Mouse (Mus musculus): Measurements from ENCODE around the gene Styxl1. TPM values are rescaled to one million over a fixed set of nuclear protein-coding genes. Genes with fewer than 3 reads are reported as not detected.

The Styxl1 gene
- polyA plus RNA-seq, 1 experiment from 2014 or later = 0.42 TPM

- peaks cover 25% of the 10 kb centered on the region for H3K36me3 ChIP-seq (ENCODE audit: control insufficient read depth, insufficient read depth, low read length)
- 7% methylated on average over 5 of the region's 5 CpGs for WGBS
- H3K4me3 ChIP-seq (ENCODE audit: control insufficient read depth in 1 of 2, insufficient read depth in 1 of 2, low read depth in 1 of 2, low read length in 2 of 2) = peak overlapping the region; percentile 26 to 56; a peak in 3 of 4 replicates
- H3K9ac ChIP-seq (ENCODE audit: low read length) = peak overlapping the region; percentile 48
- H3K27ac ChIP-seq (replicated peaks in 1 of 2; ENCODE audit: control insufficient read depth in 1 of 2, insufficient read depth in 1 of 2, low read depth in 2 of 2, low read length in 2 of 2) = peak overlapping the region; percentile 26 to 53
- no peaks in the 10 kb centered on the region for H3K27me3 ChIP-seq (ENCODE audit: control insufficient read depth, insufficient read depth, low read length)
- ATAC-seq (ENCODE audit: insufficient number of reproducible peaks, insufficient read depth, low FRiP score, low read depth) = no peak
- H3K9me3 ChIP-seq (ENCODE audit: control insufficient read depth, low read length) = no peaks in the 10 kb centered on the region
- peaks cover 5 to 11% of the 10 kb centered on the region in 2 experiments for H3K4me1 ChIP-seq (ENCODE audit: control insufficient read depth in 2 of 2, insufficient read depth in 2 of 2, low read length in 2 of 2)
- H3K4me2 ChIP-seq (ENCODE audit: low read length) = peak overlapping the region; percentile 50
Measured at GRCm38 (mm10) chr5:135794859-135795181, 16.6 kb upstream of the Styxl1 start.

- H3K36me3 ChIP-seq (ENCODE audit: control insufficient read depth, insufficient read depth, low read length) = peaks cover 31% of the 10 kb centered on the region
- peak overlapping the region; percentile 53 to 74 for H3K27ac ChIP-seq (replicated peaks in 1 of 2; ENCODE audit: control insufficient read depth in 1 of 2, insufficient read depth in 1 of 2, low read depth in 2 of 2, low read length in 2 of 2)
- H3K4me1 ChIP-seq (ENCODE audit: control insufficient read depth in 2 of 2, insufficient read depth in 2 of 2, low read length in 2 of 2) = peaks cover 5 to 11% of the 10 kb centered on the region in 2 experiments
- peak overlapping the region; percentile 50 for H3K4me2 ChIP-seq (ENCODE audit: low read length)
- H3K4me3 ChIP-seq (ENCODE audit: control insufficient read depth in 1 of 2, insufficient read depth in 1 of 2, low read depth in 1 of 2, low read length in 2 of 2) = peak overlapping the region; percentile 26 to 56
- H3K9me3 ChIP-seq (ENCODE audit: control insufficient read depth, low read length) = no peaks in the 10 kb centered on the region
- 8% methylated on average over 20 of the region's 20 CpGs for WGBS
- H3K27me3 ChIP-seq (ENCODE audit: control insufficient read depth, insufficient read depth, low read length) = no peaks in the 10 kb centered on the region
- peak overlapping the region; percentile 62 for H3K9ac ChIP-seq (ENCODE audit: low read length)
- ATAC-seq (ENCODE audit: insufficient number of reproducible peaks, insufficient read depth, low FRiP score, low read depth) = peak; percentile 78
Measured at GRCm38 (mm10) chr5:135793996-135794858, 16.0 kb upstream of the Styxl1 start.

- Histone ChIP-seq H3K36me3 (ENCODE audit: control insufficient read depth, insufficient read depth, low read length) (peaks cover 72% of the 10 kb centered on the region), H3K4me2 (ENCODE audit: low read length) (no peak overlapping the region), H3K9me3 (ENCODE audit: control insufficient read depth, low read length) (no peaks in the 10 kb centered on the region), H3K4me3 (ENCODE audit: control insufficient read depth in 1 of 2, insufficient read depth in 1 of 2, low read depth in 1 of 2, low read length in 2 of 2) (no peak overlapping the region), H3K4me1 (ENCODE audit: control insufficient read depth in 2 of 2, insufficient read depth in 2 of 2, low read length in 2 of 2) (peaks cover 7 to 17% of the 10 kb centered on the region in 2 experiments), H3K9ac (ENCODE audit: low read length) (no peak overlapping the region), H3K27ac (replicated peaks in 1 of 2; ENCODE audit: control insufficient read depth in 1 of 2, insufficient read depth in 1 of 2, low read depth in 2 of 2, low read length in 2 of 2) (no peak overlapping the region), H3K27me3 (ENCODE audit: control insufficient read depth, insufficient read depth, low read length) (no peaks in the 10 kb centered on the region)
- no peak for ATAC-seq (ENCODE audit: insufficient number of reproducible peaks, insufficient read depth, low FRiP score, low read depth)
- 68% methylated on average over 4 of the region's 4 CpGs for WGBS
Measured at GRCm38 (mm10) chr5:135782901-135783300, 4.7 kb upstream of the Styxl1 start.

- Histone ChIP-seq H3K36me3 (ENCODE audit: control insufficient read depth, insufficient read depth, low read length) (peaks cover 46% of the 10 kb centered on the region), H3K9ac (ENCODE audit: low read length) (peak overlapping the region; percentile 98), H3K4me3 (ENCODE audit: control insufficient read depth in 1 of 2, insufficient read depth in 1 of 2, low read depth in 1 of 2, low read length in 2 of 2) (peak overlapping the region in 1 of 2 experiments; percentile 98; a peak in 2 of 4 replicates), H3K27me3 (ENCODE audit: control insufficient read depth, insufficient read depth, low read length) (no peaks in the 10 kb centered on the region), H3K4me1 (ENCODE audit: control insufficient read depth in 2 of 2, insufficient read depth in 2 of 2, low read length in 2 of 2) (peaks cover 11 to 23% of the 10 kb centered on the region in 2 experiments), H3K4me2 (ENCODE audit: low read length) (peak overlapping the region; percentile 70), H3K9me3 (ENCODE audit: control insufficient read depth, low read length) (no peaks in the 10 kb centered on the region), H3K27ac (replicated peaks in 1 of 2; ENCODE audit: control insufficient read depth in 1 of 2, insufficient read depth in 1 of 2, low read depth in 2 of 2, low read length in 2 of 2) (no peak overlapping the region)
- no peak for ATAC-seq (ENCODE audit: insufficient number of reproducible peaks, insufficient read depth, low FRiP score, low read depth)
- 75% methylated on average over 8 of the region's 8 CpGs for WGBS
Measured at GRCm38 (mm10) chr5:135780331-135780730, 2.1 kb upstream of the Styxl1 start.

DNA sequence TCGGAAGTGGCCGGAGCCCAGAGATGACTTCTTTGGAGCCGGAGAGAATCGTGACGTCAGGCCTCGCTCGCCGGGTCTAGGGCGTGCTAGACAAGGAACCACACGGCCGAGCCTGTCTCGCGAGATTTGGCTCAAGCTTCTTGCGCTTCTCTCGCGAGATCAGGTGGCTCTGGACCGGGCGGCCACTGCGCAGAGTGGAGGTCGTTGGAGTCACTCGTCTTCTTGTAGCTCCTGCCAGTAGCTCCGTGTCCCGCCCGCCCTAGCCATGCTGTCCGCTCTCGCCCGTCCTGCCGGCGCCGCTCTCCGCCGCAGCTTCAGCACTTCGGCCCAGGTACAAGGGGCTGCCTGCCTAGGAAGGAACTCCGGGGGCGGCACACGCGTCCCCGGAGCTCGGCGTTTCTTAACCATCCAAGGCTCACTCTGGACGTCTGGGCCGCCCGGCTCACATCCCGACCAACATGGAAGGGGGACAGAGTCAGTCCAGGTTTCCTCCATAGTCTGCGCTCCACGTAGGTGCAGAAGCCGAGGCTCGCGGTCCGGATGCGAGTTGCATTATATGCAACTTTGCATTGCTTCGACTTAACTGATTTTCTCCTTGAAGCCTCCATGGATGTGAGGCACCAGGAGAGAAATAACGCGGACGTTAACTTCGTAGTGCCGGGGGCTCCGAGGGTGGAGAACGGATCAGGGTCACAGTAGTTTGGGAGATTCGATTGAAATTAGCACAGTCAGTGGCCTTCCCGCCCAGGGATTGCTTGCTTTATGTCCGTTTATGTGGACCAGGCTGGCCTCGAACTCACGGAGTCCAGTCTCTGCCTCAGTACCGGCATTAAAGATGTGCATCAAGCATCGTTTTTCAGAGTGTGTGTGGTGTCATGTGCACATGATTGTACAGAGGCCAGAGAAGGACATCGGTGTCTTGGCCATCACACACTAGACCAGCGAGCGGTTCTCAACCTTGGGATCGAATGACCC, 573 bp upstream of the Styxl1 start, which contains the start of gene Mdh2:
TSS of gene Mdh2 (plus strand) at position 10 of the 975 bp plus-strand sequence.
- peak; percentile 97 for ATAC-seq (ENCODE audit: insufficient number of reproducible peaks, insufficient read depth, low FRiP score, low read depth)

DNA sequence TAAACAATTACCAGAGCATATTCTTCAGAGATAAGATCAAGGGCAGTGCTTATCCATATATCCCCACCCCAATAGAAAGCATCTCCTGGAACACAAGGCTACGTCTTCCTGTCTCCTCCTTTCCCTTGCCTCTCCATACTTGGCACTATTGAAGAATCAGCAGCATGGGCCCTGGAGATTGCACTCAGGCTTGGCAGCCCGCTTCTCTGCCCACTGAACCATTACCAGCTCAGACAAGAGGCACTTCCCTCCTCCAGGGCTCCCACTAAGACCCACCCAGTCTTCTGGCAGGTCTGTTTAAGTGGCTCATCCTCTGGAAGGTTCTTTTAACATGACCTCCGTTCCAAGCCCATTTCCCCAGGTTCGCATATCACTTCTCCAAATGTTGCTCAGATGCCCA, 1.6 kb downstream of the Styxl1 start:
- no peak overlapping the region for H3K9ac ChIP-seq (ENCODE audit: low read length)
- peaks cover 11 to 23% of the 10 kb centered on the region in 2 experiments for H3K4me1 ChIP-seq (ENCODE audit: control insufficient read depth in 2 of 2, insufficient read depth in 2 of 2, low read length in 2 of 2)
- WGBS = 79% methylated on average over 4 of the region's 4 CpGs
- peaks cover 8% of the 10 kb centered on the region for H3K36me3 ChIP-seq (ENCODE audit: control insufficient read depth, insufficient read depth, low read length)
- no peaks in the 10 kb centered on the region for H3K9me3 ChIP-seq (ENCODE audit: control insufficient read depth, low read length)
- no peak overlapping the region for H3K4me3 ChIP-seq (ENCODE audit: control insufficient read depth in 1 of 2, insufficient read depth in 1 of 2, low read depth in 1 of 2, low read length in 2 of 2)
- no peak for ATAC-seq (ENCODE audit: insufficient number of reproducible peaks, insufficient read depth, low FRiP score, low read depth)
- H3K4me2 ChIP-seq (ENCODE audit: low read length) = no peak overlapping the region
- no peaks in the 10 kb centered on the region for H3K27me3 ChIP-seq (ENCODE audit: control insufficient read depth, insufficient read depth, low read length)
- no peak overlapping the region for H3K27ac ChIP-seq (replicated peaks in 1 of 2; ENCODE audit: control insufficient read depth in 1 of 2, insufficient read depth in 1 of 2, low read depth in 2 of 2, low read length in 2 of 2)

More for the DNA sequence above, 573 bp upstream of the Styxl1 start, which contains the start of gene Mdh2:
- peak within 1 kb of the TSS; percentile 97 to 99 for H3K27ac ChIP-seq (replicated peaks in 1 of 2; ENCODE audit: control insufficient read depth in 1 of 2, insufficient read depth in 1 of 2, low read depth in 2 of 2, low read length in 2 of 2)
- peak within 1 kb of the TSS; percentile 91 to 98 for H3K4me3 ChIP-seq (ENCODE audit: control insufficient read depth in 1 of 2, insufficient read depth in 1 of 2, low read depth in 1 of 2, low read length in 2 of 2)
- H3K27me3 ChIP-seq (ENCODE audit: control insufficient read depth, insufficient read depth, low read length) = no peaks in the 10 kb centered on the region
- WGBS = under 1% methylated on average over 70 of the region's 70 CpGs
- H3K9me3 ChIP-seq (ENCODE audit: control insufficient read depth, low read length) = no peaks in the 10 kb centered on the region
- peaks cover 11 to 23% of the 10 kb centered on the region in 2 experiments for H3K4me1 ChIP-seq (ENCODE audit: control insufficient read depth in 2 of 2, insufficient read depth in 2 of 2, low read length in 2 of 2)
- peak within 1 kb of the TSS; percentile 98 for H3K9ac ChIP-seq (ENCODE audit: low read length)
- peaks cover 31% of the 10 kb centered on the region for H3K36me3 ChIP-seq (ENCODE audit: control insufficient read depth, insufficient read depth, low read length)
- H3K4me2 ChIP-seq (ENCODE audit: low read length) = peak within 1 kb of the TSS; percentile 79

- H3K9me3 ChIP-seq (ENCODE audit: control insufficient read depth, low read length) = 0 out of 2 replicates have a peak, but pooled peaks cover 2% of the 10 kb centered on the region
- H3K4me3 ChIP-seq (ENCODE audit: control insufficient read depth in 1 of 2, insufficient read depth in 1 of 2, low read depth in 1 of 2, low read length in 2 of 2) = no peak overlapping the region
- H3K27me3 ChIP-seq (ENCODE audit: control insufficient read depth, insufficient read depth, low read length) = no peaks in the 10 kb centered on the region
- H3K4me2 ChIP-seq (ENCODE audit: low read length) = no peak overlapping the region
- no peaks in the 10 kb centered on the region for H3K36me3 ChIP-seq (ENCODE audit: control insufficient read depth, insufficient read depth, low read length)
- ATAC-seq (ENCODE audit: insufficient number of reproducible peaks, insufficient read depth, low FRiP score, low read depth) = no peak
- 19% methylated on average over 3 of the region's 3 CpGs for WGBS
- peaks cover 1 to 3% of the 10 kb centered on the region in 2 experiments; a peak in 2 of 4 replicates for H3K4me1 ChIP-seq (ENCODE audit: control insufficient read depth in 2 of 2, insufficient read depth in 2 of 2, low read length in 2 of 2)
- H3K9ac ChIP-seq (ENCODE audit: low read length) = no peak overlapping the region
- no peak overlapping the region for H3K27ac ChIP-seq (replicated peaks in 1 of 2; ENCODE audit: control insufficient read depth in 1 of 2, insufficient read depth in 1 of 2, low read depth in 2 of 2, low read length in 2 of 2)
Measured at GRCm38 (mm10) chr5:135772519-135772918, 5.7 kb downstream of the Styxl1 start.

Measured in heart, embryonic 14.5 days (tissue).